Mouse (Mus musculus) midbrain, embryonic 16.5 days (tissue): ENCODE data around the gene Fzd9. TPM values are rescaled to one million over a fixed set of nuclear protein-coding genes. Genes with fewer than 3 reads are reported as not detected.

Experiments used
- ATAC-seq: fragments of 200-750 bp; cut with Nextera tagmentation; 2 replicates; pipeline ENCODE4 v1.8.0; 2017; ENCODE audit warnings: moderate TSS enrichment
- H3K27ac ChIP-seq: fragments of 300-500 bp; sonication (generic); 2 replicates; pipeline ENCODE4 v1.5.1; 2014; ENCODE audit warnings: mild to moderate bottlenecking, low read length, mixed read lengths
- H3K27me3 ChIP-seq: fragments of 300-500 bp; sonication (generic); 2 replicates; pipeline ENCODE4 v1.6.1; 2014; ENCODE audit warnings: low read depth, low read length, mixed read lengths; ENCODE audit not compliant: control insufficient read depth, insufficient read depth
- H3K36me3 ChIP-seq: fragments of 300-500 bp; sonication (generic); 2 replicates; pipeline ENCODE4 v1.6.1; 2014; ENCODE audit warnings: mild to moderate bottlenecking, low read length, moderate library complexity, mixed read lengths; ENCODE audit not compliant: control insufficient read depth, insufficient read depth
- H3K4me1 ChIP-seq: fragments of 300-500 bp; sonication (generic); 2 replicates; pipeline ENCODE4 v1.6.1; 2014; ENCODE audit warnings: mild to moderate bottlenecking, low read length, mixed read lengths; ENCODE audit not compliant: control insufficient read depth, insufficient read depth
- H3K4me2 ChIP-seq: fragments of 300-500 bp; sonication (generic); 2 replicates; pipeline ENCODE4 v1.6.1; 2014; ENCODE audit warnings: mild to moderate bottlenecking, low read length, mixed read lengths
- H3K4me3 ChIP-seq: fragments of 300-500 bp; sonication (generic); 2 replicates; pipeline ENCODE4 v1.5.1; 2014; ENCODE audit warnings: low read depth, mild to moderate bottlenecking, low read length, moderate library complexity, mixed read lengths
- H3K9ac ChIP-seq: fragments of 300-500 bp; sonication (generic); 2 replicates; pipeline ENCODE4 v1.6.1; 2014; ENCODE audit warnings: low read depth, low read length, mixed read lengths
- H3K9me3 ChIP-seq: fragments of 300-500 bp; sonication (generic); replicated peaks from 2 replicates; pipeline ENCODE4 v1.6.1; 2014; ENCODE audit warnings: mild to moderate bottlenecking, low read length, mixed read lengths; ENCODE audit not compliant: control insufficient read depth, poor library complexity, severe bottlenecking
- WGBS: fragments of 180-500 bp; shearing (Covaris S2); extraction: QIAGEN DNeasy Blood & Tissue Kit; methylation state at CpG from one replicate; pipeline ENCODE4 v1.1.7; 2014; 5-methylcytosine and 5-hydroxymethylcytosine counted together
- polyA plus RNA-seq: library from polyadenylated mRNA; unstranded; fragments of >200 nt; fragmentation: Nextera tagmentation; extraction: Ambion mirVana; gene quantifications from 2 replicates; pipeline ENCODE4 v1.2.1, GENCODE M21; 2015

Fzd9 gene
- polyA plus RNA-seq, 1 experiment from 2014 or later = 13.7 TPM

- Histone ChIP-seq H3K27me3 (peaks cover 9% of the 10 kb centered on the region), H3K4me3 (no peak overlapping the region), H3K36me3 (no peaks in the 10 kb centered on the region), H3K27ac (peak overlapping the region; percentile 58; the same call in 1 of the 2 replicates), H3K4me2 (peak overlapping the region; percentile 16), H3K9me3 (no peaks in the 10 kb centered on the region), H3K4me1 (no peaks in the 10 kb centered on the region), H3K9ac (no peak overlapping the region; the same call in 1 of the 2 replicates)
- 14% methylated on average over 15 of the region's 15 CpGs for WGBS
- peak; percentile 54; the same call in 1 of the 2 replicates for ATAC-seq
These were observed 23.8 kb upstream of the Fzd9 start for GRCm38 (mm10) chr5:135274663-135275396.

- Histone ChIP-seq H3K4me1 (no peaks in the 10 kb centered on the region), H3K36me3 (no peaks in the 10 kb centered on the region), H3K9me3 (no peaks in the 10 kb centered on the region), H3K27me3 (peaks cover 8% of the 10 kb centered on the region), H3K4me2 (no peak overlapping the region), H3K27ac (no peak overlapping the region), H3K4me3 (no peak overlapping the region), H3K9ac (no peak overlapping the region)
- peak; percentile 62; the same call in 1 of the 2 replicates for ATAC-seq
- 32% methylated on average over 12 of the region's 12 CpGs for WGBS
These were observed 20.6 kb upstream of the Fzd9 start for GRCm38 (mm10) chr5:135271563-135272165.

- WGBS = 91% methylated on average over 4 of the region's 4 CpGs
- Histone ChIP-seq H3K36me3 (no peaks in the 10 kb centered on the region), H3K27me3 (no peaks in the 10 kb centered on the region; the same call in 1 of the 2 replicates), H3K9ac (no peak overlapping the region), H3K4me1 (no peaks in the 10 kb centered on the region), H3K4me3 (no peak overlapping the region), H3K27ac (no peak overlapping the region), H3K9me3 (no peaks in the 10 kb centered on the region), H3K4me2 (no peak overlapping the region)
- ATAC-seq = no peak
These were observed 19.3 kb upstream of the Fzd9 start for GRCm38 (mm10) chr5:135270361-135270760.

GRCm38 (mm10) chr5:135269451-135269850 is 18.4 kb upstream of the Fzd9 start:
- 82% methylated on average over 8 of the region's 8 CpGs for WGBS
- no peak overlapping the region for H3K4me3 ChIP-seq
- no peak overlapping the region for H3K9ac ChIP-seq
- H3K4me1 ChIP-seq = no peaks in the 10 kb centered on the region
- H3K27ac ChIP-seq = no peak overlapping the region
- H3K27me3 ChIP-seq = no peaks in the 10 kb centered on the region
- H3K36me3 ChIP-seq = no peaks in the 10 kb centered on the region
- no peak overlapping the region for H3K4me2 ChIP-seq
- no peak for ATAC-seq
- H3K9me3 ChIP-seq = no peaks in the 10 kb centered on the region

- H3K9me3 ChIP-seq = no peaks in the 10 kb centered on the region
- no peak overlapping the region for H3K4me3 ChIP-seq
- H3K9ac ChIP-seq = no peak overlapping the region
- ATAC-seq = no peak
- H3K4me1 ChIP-seq = no peaks in the 10 kb centered on the region
- H3K4me2 ChIP-seq = no peak overlapping the region; the same call in 1 of the 2 replicates
- WGBS = 50% methylated on average over 9 of the region's 9 CpGs
- peak overlapping the region; percentile 38; the same call in 1 of the 2 replicates for H3K27ac ChIP-seq
- H3K36me3 ChIP-seq = no peaks in the 10 kb centered on the region
- no peaks in the 10 kb centered on the region for H3K27me3 ChIP-seq
These were observed 13.5 kb upstream of the Fzd9 start for GRCm38 (mm10) chr5:135264548-135264947.

GRCm38 (mm10) chr5:135263866-135264503 is 13.0 kb upstream of the Fzd9 start:
- WGBS = 17% methylated on average over 17 of the region's 17 CpGs
- H3K4me3 ChIP-seq = no peak overlapping the region
- H3K4me2 ChIP-seq = no peak overlapping the region; the same call in 1 of the 2 replicates
- no peaks in the 10 kb centered on the region for H3K9me3 ChIP-seq
- H3K9ac ChIP-seq = no peak overlapping the region
- H3K36me3 ChIP-seq = no peaks in the 10 kb centered on the region
- peak overlapping the region; percentile 38 for H3K27ac ChIP-seq
- no peaks in the 10 kb centered on the region for H3K4me1 ChIP-seq
- ATAC-seq = peak; percentile 88
- H3K27me3 ChIP-seq = no peaks in the 10 kb centered on the region

- Histone ChIP-seq H3K4me3 (peak overlapping the region; percentile 33), H3K9me3 (no peaks in the 10 kb centered on the region), H3K4me2 (peak overlapping the region; percentile 54), H3K4me1 (peaks cover 7% of the 10 kb centered on the region; the same call in 1 of the 2 replicates), H3K27me3 (no peaks in the 10 kb centered on the region), H3K27ac (peak overlapping the region; percentile 78), H3K9ac (peak overlapping the region; percentile 67), H3K36me3 (no peaks in the 10 kb centered on the region)
- ATAC-seq = peak; percentile 59
- WGBS = 10% methylated on average over 29 of the region's 30 CpGs
These were observed 7.5 kb upstream of the Fzd9 start for GRCm38 (mm10) chr5:135258280-135259150.

- Histone ChIP-seq H3K9ac (no peak overlapping the region), H3K4me3 (no peak overlapping the region), H3K36me3 (no peaks in the 10 kb centered on the region), H3K27ac (peak overlapping the region; percentile 78), H3K4me1 (peaks cover 7% of the 10 kb centered on the region; the same call in 1 of the 2 replicates), H3K4me2 (no peak overlapping the region), H3K9me3 (no peaks in the 10 kb centered on the region), H3K27me3 (no peaks in the 10 kb centered on the region)
- WGBS = 85% methylated on average over 12 of the region's 12 CpGs
- ATAC-seq = no peak
These were observed 6.5 kb upstream of the Fzd9 start for GRCm38 (mm10) chr5:135257559-135257958.
